Mouse (Mus musculus) hindbrain, embryonic 14.5 days (tissue): ENCODE measurements around the gene Plagl2. TPM values are rescaled to one million over a fixed set of nuclear protein-coding genes. Genes with fewer than 3 reads are reported as not detected.

Source experiments
- ATAC-seq: fragments of 200-750 bp; cut with Nextera tagmentation; 2 replicates; pipeline ENCODE4 v1.8.0; 2017; ENCODE audit warnings: moderate number of reproducible peaks, mild to moderate bottlenecking, moderate TSS enrichment, moderate library complexity; ENCODE audit not compliant: low FRiP score
- DNase-seq: peaks from one replicate; pipeline ENCODE4 v3.0.0-alpha.2; 2015; ENCODE audit warnings: low spot score
- H3K27ac ChIP-seq: fragments of 300-500 bp; sonication (generic); 2 replicates; pipeline ENCODE4 v1.5.1; 2014; ENCODE audit warnings: mild to moderate bottlenecking, moderate library complexity
- H3K27me3 ChIP-seq: fragments of 300-500 bp; sonication (generic); 2 replicates; pipeline ENCODE4 v1.6.1; 2014; ENCODE audit warnings: mild to moderate bottlenecking, low read length, mixed read lengths; ENCODE audit not compliant: control insufficient read depth, insufficient read depth
- H3K36me3 ChIP-seq: fragments of 300-500 bp; sonication (generic); replicated peaks from 2 replicates; pipeline ENCODE4 v1.6.1; 2014; ENCODE audit not compliant: control insufficient read depth, insufficient read depth
- H3K4me1 ChIP-seq: fragments of 300-500 bp; sonication (generic); replicated peaks from 2 replicates; pipeline ENCODE4 v1.6.1; 2014; ENCODE audit warnings: antibody characterized with exemption, low read length, mixed read lengths; ENCODE audit not compliant: control insufficient read depth, insufficient read depth
- H3K4me2 ChIP-seq: fragments of 300-500 bp; sonication (generic); replicated peaks from 2 replicates; pipeline ENCODE4 v1.6.1; 2014; ENCODE audit warnings: mild to moderate bottlenecking, moderate library complexity
- H3K4me3 ChIP-seq: fragments of 300-500 bp; sonication (generic); replicated peaks from 2 replicates; pipeline ENCODE4 v1.5.1; 2014; ENCODE audit warnings: mild to moderate bottlenecking, low read length
- H3K9ac ChIP-seq: fragments of 300-500 bp; sonication (generic); 2 replicates; pipeline ENCODE4 v1.6.1; 2014
- H3K9me3 ChIP-seq: fragments of 300-500 bp; sonication (generic); 2 replicates; pipeline ENCODE4 v1.6.1; 2016; ENCODE audit warnings: low read length; ENCODE audit not compliant: control insufficient read depth
- WGBS: fragments of 180-500 bp; shearing (Covaris S2); extraction: QIAGEN DNeasy Blood & Tissue Kit; methylation state at CpG from one replicate; pipeline ENCODE4 v1.1.7; 2014; 5-methylcytosine and 5-hydroxymethylcytosine counted together
- polyA plus RNA-seq: library from polyadenylated mRNA; unstranded; fragments of >200 nt; fragmentation: Nextera tagmentation; extraction: Ambion mirVana; gene quantifications from 2 replicates; pipeline ENCODE4 v1.2.1, GENCODE M21; 2014

Gene Plagl2
- polyA plus RNA-seq, 1 experiment from 2014 or later: 6.4 TPM

GRCm38 (mm10) chr2:153242156-153242555 is 930 bp upstream of the Plagl2 start:
- Histone ChIP-seq H3K9me3 (no peaks in the 10 kb centered on the region), H3K27ac (peak overlapping the region; percentile 83; the same call in 1 of the 2 replicates), H3K27me3 (no peaks in the 10 kb centered on the region), H3K36me3 (peaks cover 14% of the 10 kb centered on the region; the same call in 1 of the 2 replicates), H3K4me2 (peak overlapping the region; percentile 90), H3K4me3 (peak overlapping the region; percentile 94), H3K4me1 (peaks cover 35% of the 10 kb centered on the region), H3K9ac (peak overlapping the region; percentile 98)
- 69% methylated on average over 6 of the region's 6 CpGs for WGBS
- DNase-seq: no peak
- no peak for ATAC-seq

- Histone ChIP-seq H3K4me2 (peak overlapping the region; percentile 90), H3K9me3 (no peaks in the 10 kb centered on the region), H3K9ac (peak overlapping the region; percentile 98), H3K36me3 (peaks cover 9% of the 10 kb centered on the region; the same call in 1 of the 2 replicates), H3K4me3 (peak overlapping the region; percentile 94), H3K27me3 (no peaks in the 10 kb centered on the region), H3K4me1 (peaks cover 37% of the 10 kb centered on the region), H3K27ac (peak overlapping the region; percentile 83)
- no peak for DNase-seq
- WGBS: 2% methylated on average over 20 of the region's 33 CpGs
- peak; percentile 80 for ATAC-seq
Measured at GRCm38 (mm10) chr2:153240701-153241235, 458 bp downstream of the Plagl2 start.

GRCm38 (mm10) chr2:153239860-153240480 is 1.3 kb downstream of the Plagl2 start:
- no peaks in the 10 kb centered on the region for H3K27me3 ChIP-seq
- ATAC-seq (no peak), DNase-seq (no peak)
- H3K9me3 ChIP-seq: no peaks in the 10 kb centered on the region
- peak overlapping the region; percentile 94 for H3K4me3 ChIP-seq
- H3K36me3 ChIP-seq: peaks cover 16% of the 10 kb centered on the region
- peak overlapping the region; percentile 83; the same call in 1 of the 2 replicates for H3K27ac ChIP-seq
- peak overlapping the region; percentile 90 for H3K4me2 ChIP-seq
- 9% methylated on average over 22 of the region's 22 CpGs for WGBS
- peak overlapping the region; percentile 98 for H3K9ac ChIP-seq
- peaks cover 37% of the 10 kb centered on the region for H3K4me1 ChIP-seq

GRCm38 (mm10) chr2:153239021-153239859 is 2.0 kb downstream of the Plagl2 start:
- H3K4me3 ChIP-seq: peak overlapping the region; percentile 94
- no peaks in the 10 kb centered on the region for H3K9me3 ChIP-seq
- peaks cover 23% of the 10 kb centered on the region for H3K36me3 ChIP-seq
- ATAC-seq (no peak), DNase-seq (no peak)
- peak overlapping the region; percentile 98 for H3K9ac ChIP-seq
- peak overlapping the region; percentile 90 for H3K4me2 ChIP-seq
- peak overlapping the region; percentile 10; the same call in 1 of the 2 replicates for H3K27ac ChIP-seq
- H3K27me3 ChIP-seq: no peaks in the 10 kb centered on the region
- WGBS: 71% methylated on average over 7 of the region's 7 CpGs
- peaks cover 37% of the 10 kb centered on the region for H3K4me1 ChIP-seq

GRCm38 (mm10) chr2:153238406-153238805 is 2.8 kb downstream of the Plagl2 start:
- no peak for DNase-seq
- Histone ChIP-seq H3K9me3 (no peaks in the 10 kb centered on the region), H3K4me3 (no peak overlapping the region), H3K27me3 (no peaks in the 10 kb centered on the region), H3K9ac (0 out of 2 replicates have a peak overlapping the region, but pooled peaks have one; percentile 5), H3K36me3 (peaks cover 31% of the 10 kb centered on the region), H3K4me1 (peaks cover 37% of the 10 kb centered on the region), H3K27ac (no peak overlapping the region), H3K4me2 (no peak overlapping the region)
- 84% methylated on average over 2 of the region's 2 CpGs for WGBS
- ATAC-seq: no peak

- no peak for DNase-seq
- no peak overlapping the region for H3K4me2 ChIP-seq
- 0 out of 2 replicates have a peak overlapping the region, but pooled peaks have one; percentile 5 for H3K9ac ChIP-seq
Measured at GRCm38 (mm10) chr2:153237891-153238290, 3.3 kb downstream of the Plagl2 start.

GRCm38 (mm10) chr2:153237193-153237592 is 4.0 kb downstream of the Plagl2 start:
- ATAC-seq (no peak), DNase-seq (no peak)
- peaks cover 43% of the 10 kb centered on the region for H3K36me3 ChIP-seq
- no peak overlapping the region for H3K9ac ChIP-seq
- no peak overlapping the region for H3K4me2 ChIP-seq
- H3K9me3 ChIP-seq: no peaks in the 10 kb centered on the region
- H3K27ac ChIP-seq: no peak overlapping the region
- H3K4me1 ChIP-seq: peaks cover 31% of the 10 kb centered on the region
- H3K27me3 ChIP-seq: no peaks in the 10 kb centered on the region
- no peak overlapping the region for H3K4me3 ChIP-seq
- WGBS: 72% methylated on average over 4 of the region's 4 CpGs

More at GRCm38 (mm10) chr2:153237891-153238290, 3.3 kb downstream of the Plagl2 start:
- WGBS: 90% methylated on average over 4 of the region's 4 CpGs
- Histone ChIP-seq H3K9me3 (no peaks in the 10 kb centered on the region), H3K36me3 (peaks cover 36% of the 10 kb centered on the region), H3K4me1 (peaks cover 37% of the 10 kb centered on the region), H3K4me3 (no peak overlapping the region), H3K27me3 (no peaks in the 10 kb centered on the region), H3K27ac (no peak overlapping the region)
- no peak for ATAC-seq

GRCm38 (mm10) chr2:153228523-153228922 is 12.7 kb downstream of the Plagl2 start:
- peaks cover 69% of the 10 kb centered on the region for H3K36me3 ChIP-seq
- ATAC-seq: no peak
- WGBS: 89% methylated on average over 5 of the region's 5 CpGs

GRCm38 (mm10) chr2:153227959-153228358 is 13.3 kb downstream of the Plagl2 start:
- H3K4me2 ChIP-seq: no peak overlapping the region
- H3K27ac ChIP-seq: no peak overlapping the region
- H3K36me3 ChIP-seq: peaks cover 64% of the 10 kb centered on the region
- H3K4me3 ChIP-seq: no peak overlapping the region
- no peaks in the 10 kb centered on the region for H3K27me3 ChIP-seq
- no peak for DNase-seq
- no peak for ATAC-seq
- no peak overlapping the region for H3K9ac ChIP-seq
- peaks cover 7% of the 10 kb centered on the region for H3K4me1 ChIP-seq
- WGBS: 95% methylated on average over 4 of the region's 4 CpGs
- H3K9me3 ChIP-seq: no peaks in the 10 kb centered on the region

More at GRCm38 (mm10) chr2:153228523-153228922, 12.7 kb downstream of the Plagl2 start:
- Histone ChIP-seq H3K4me1 (peaks cover 7% of the 10 kb centered on the region), H3K4me2 (no peak overlapping the region), H3K9ac (no peak overlapping the region), H3K4me3 (no peak overlapping the region), H3K9me3 (no peaks in the 10 kb centered on the region), H3K27ac (no peak overlapping the region), H3K27me3 (no peaks in the 10 kb centered on the region)
- DNase-seq: no peak
